Mouse (Mus musculus): Measurements from ENCODE around the gene Olfr70. TPM values are rescaled to one million over a fixed set of nuclear protein-coding genes. Genes with fewer than 3 reads are reported as not detected.

Gene Olfr70
- polyA plus RNA-seq, 1 experiment from 2014 or later: not detected

- H3K36me3 ChIP-seq: no peaks in the 10 kb centered on the region
- 0 out of 2 replicates have a peak, but pooled peaks have one; percentile 18 for ATAC-seq
These were observed 28.5 kb downstream of the Olfr70 start for GRCm38 (mm10) chr4:43672070-43672469.

DNA sequence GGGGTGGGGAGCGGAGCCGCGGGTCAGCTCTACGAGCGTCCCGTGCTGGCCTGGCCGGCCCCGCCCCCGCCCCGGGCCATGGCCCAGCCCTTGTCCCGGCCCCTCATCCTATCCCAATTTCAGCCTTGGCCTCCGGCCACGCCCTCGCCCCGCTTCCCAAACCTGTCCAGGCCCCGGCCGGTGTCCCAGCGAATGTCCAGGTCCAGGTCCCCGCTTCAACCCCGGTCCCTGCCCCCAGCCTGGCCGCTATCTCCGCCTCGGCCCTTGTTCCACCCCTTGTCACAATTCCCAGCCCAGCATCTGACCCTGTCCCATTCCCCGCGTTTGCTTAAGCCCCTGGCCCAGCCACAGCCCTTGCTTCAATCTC lies 31.2 kb downstream of the Olfr70 start:
- H3K27me3 ChIP-seq (replicated peaks): no peaks in the 10 kb centered on the region; the same call in 1 of the 2 replicates
- H3K4me3 ChIP-seq (replicated peaks): peak overlapping the region; percentile 85
- H3K4me2 ChIP-seq (replicated peaks): peak overlapping the region; percentile 94
- ATAC-seq: peak; percentile 86
- no peaks in the 10 kb centered on the region for H3K36me3 ChIP-seq
- 0% methylated on average over 23 of the region's 25 CpGs for WGBS
- no peaks in the 10 kb centered on the region for H3K9me3 ChIP-seq
- peak overlapping the region; percentile 90 for H3K9ac ChIP-seq
- H3K27ac ChIP-seq: 0 out of 2 replicates have a peak overlapping the region, but pooled peaks have one; percentile 17
- peaks cover 10% of the 10 kb centered on the region for H3K4me1 ChIP-seq (replicated peaks)

More at GRCm38 (mm10) chr4:43672070-43672469, 28.5 kb downstream of the Olfr70 start:
- Histone ChIP-seq H3K27ac (no peak overlapping the region), H3K4me2 (replicated peaks) (no peak overlapping the region), H3K9ac (no peak overlapping the region), H3K9me3 (no peaks in the 10 kb centered on the region), H3K4me1 (replicated peaks) (peaks cover 15% of the 10 kb centered on the region), H3K4me3 (replicated peaks) (no peak overlapping the region), H3K27me3 (replicated peaks) (no peaks in the 10 kb centered on the region; the same call in 1 of the 2 replicates)
- 13% methylated on average over 2 of the region's 2 CpGs for WGBS

DNA sequence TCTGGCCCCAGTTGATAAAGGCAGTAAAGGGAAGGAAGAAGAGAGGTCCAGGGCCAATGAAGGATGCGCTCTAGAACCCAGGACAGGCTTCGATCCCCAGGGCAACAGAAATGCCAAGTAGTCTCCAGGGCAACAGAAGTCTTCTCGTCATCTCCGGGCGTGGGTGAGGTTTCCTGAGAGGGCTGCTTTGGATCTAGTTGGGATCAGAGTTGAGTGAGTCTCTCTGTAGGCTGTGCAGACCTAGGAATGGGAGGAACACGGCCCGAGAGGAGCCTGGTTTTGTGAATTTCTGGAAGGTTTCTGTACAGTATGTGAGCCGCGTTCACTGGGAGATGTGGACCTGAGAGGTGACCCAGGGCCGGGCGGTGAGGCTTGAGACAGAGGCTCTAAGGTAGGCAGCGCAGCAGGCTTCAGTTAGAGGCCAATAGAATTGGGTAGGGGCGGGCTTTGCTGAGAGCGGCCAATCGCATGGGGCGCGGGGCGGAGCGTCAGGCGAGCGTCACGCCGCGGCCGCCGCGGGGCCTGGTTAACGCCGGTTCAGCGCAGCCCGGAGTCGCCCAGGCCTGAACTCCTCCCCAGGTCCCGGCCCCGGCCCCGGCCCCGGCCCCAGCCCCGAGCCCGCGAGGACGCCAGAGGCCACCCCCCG lies 31.7 kb downstream of the Olfr70 start, which contains the start of the genes Tmem8b and Fam221b:
Gene Tmem8b (plus strand): TSS at position 190 of the 646 bp plus-strand sequence.
Gene Fam221b (minus strand): TSS at position 364 of the 646 bp plus-strand sequence.
- no peaks in the 10 kb centered on the region for H3K36me3 ChIP-seq
- H3K27me3 ChIP-seq (replicated peaks): no peaks in the 10 kb centered on the region; the same call in 1 of the 2 replicates
- peaks cover 10% of the 10 kb centered on the region for H3K4me1 ChIP-seq (replicated peaks)
- 0 out of 2 replicates have a peak within 1 kb of the TSS, but pooled peaks have one; percentile 17 for H3K27ac ChIP-seq
- H3K9ac ChIP-seq: peak within 1 kb of the TSS; percentile 90
- peak within 1 kb of the TSS; percentile 94 for H3K4me2 ChIP-seq (replicated peaks)
- no peaks in the 10 kb centered on the region for H3K9me3 ChIP-seq
- ATAC-seq: peak; percentile 97
- H3K4me3 ChIP-seq (replicated peaks): peak within 1 kb of the TSS; percentile 85
- 2% methylated on average over 41 of the region's 41 CpGs for WGBS

- H3K9me3 ChIP-seq: no peaks in the 10 kb centered on the region
- 15% methylated on average over 4 of the region's 4 CpGs for WGBS
- no peak overlapping the region for H3K4me3 ChIP-seq (replicated peaks)
- no peaks in the 10 kb centered on the region for H3K36me3 ChIP-seq
- ATAC-seq: no peak
- H3K4me1 ChIP-seq (replicated peaks): peaks cover 10% of the 10 kb centered on the region
- H3K4me2 ChIP-seq (replicated peaks): no peak overlapping the region
- H3K9ac ChIP-seq: no peak overlapping the region
- H3K27me3 ChIP-seq (replicated peaks): peaks cover 3% of the 10 kb centered on the region; the same call in 1 of the 2 replicates
- no peak overlapping the region for H3K27ac ChIP-seq
These were observed 34.2 kb downstream of the Olfr70 start for GRCm38 (mm10) chr4:43666412-43666811.

- Histone ChIP-seq H3K27ac (no peak overlapping the region), H3K9me3 (no peaks in the 10 kb centered on the region), H3K4me3 (replicated peaks) (peak overlapping the region; percentile 88; the same call in 1 of the 2 replicates), H3K9ac (no peak overlapping the region), H3K4me2 (replicated peaks) (peak overlapping the region; percentile 56), H3K4me1 (replicated peaks) (0 out of 2 replicates have a peak, but pooled peaks cover 3% of the 10 kb centered on the region), H3K27me3 (replicated peaks) (no peaks in the 10 kb centered on the region), H3K36me3 (no peaks in the 10 kb centered on the region)
- ATAC-seq: no peak
- 52% methylated on average over 4 of the region's 4 CpGs for WGBS
These were observed 43.5 kb downstream of the Olfr70 start for GRCm38 (mm10) chr4:43657146-43657545.

DNA sequence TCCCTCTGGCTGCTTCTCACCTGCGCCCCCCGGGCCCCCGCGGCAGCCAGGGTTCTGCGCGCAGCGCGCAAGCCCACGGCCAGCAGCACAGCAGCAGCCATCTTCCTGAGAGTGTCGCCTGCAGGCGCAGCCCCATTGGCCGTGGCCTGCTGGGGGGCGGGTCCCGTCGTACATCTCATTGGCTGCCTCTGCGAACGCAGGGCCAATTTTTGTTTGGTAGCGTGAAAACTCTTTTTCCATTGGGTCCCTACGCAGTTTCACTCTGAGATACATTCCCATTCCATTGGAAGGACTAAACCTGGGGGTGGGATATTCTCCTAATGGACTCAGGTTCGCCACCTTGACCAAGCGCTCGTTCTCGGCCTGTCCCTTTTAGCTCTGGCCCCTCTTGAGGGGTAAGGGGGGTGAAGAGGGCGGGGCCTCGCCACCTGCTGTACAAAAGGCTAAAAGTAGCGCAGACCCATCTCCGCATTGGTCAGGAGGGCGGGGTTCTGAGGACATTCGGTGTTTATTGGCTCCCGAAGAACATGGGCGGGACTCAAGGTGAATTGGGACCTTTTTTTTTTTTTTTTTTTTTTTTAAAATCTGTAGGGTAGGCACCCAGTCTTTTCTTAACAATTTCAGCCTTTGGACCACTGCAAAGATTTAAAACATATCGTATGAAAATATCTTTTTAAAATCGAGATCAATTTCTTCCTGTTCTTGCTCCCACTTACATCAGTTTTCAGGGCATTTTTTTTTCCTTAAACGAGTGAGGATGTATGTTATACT lies 44.1 kb downstream of the Olfr70 start, which contains the start of gene Hint2:
Gene Hint2 (minus strand): TSS at position 128 of the 771 bp plus-strand sequence.
- ATAC-seq: peak; percentile 97
- Histone ChIP-seq H3K4me1 (replicated peaks) (0 out of 2 replicates have a peak, but pooled peaks cover 3% of the 10 kb centered on the region), H3K27me3 (replicated peaks) (no peaks in the 10 kb centered on the region), H3K4me2 (replicated peaks) (peak within 1 kb of the TSS; percentile 77), H3K36me3 (no peaks in the 10 kb centered on the region), H3K9me3 (no peaks in the 10 kb centered on the region), H3K4me3 (replicated peaks) (peak within 1 kb of the TSS; percentile 88), H3K9ac (peak within 1 kb of the TSS; percentile 89), H3K27ac (peak within 1 kb of the TSS; percentile 94)
- under 1% methylated on average over 34 of the region's 34 CpGs for WGBS

- peak; percentile 62 for ATAC-seq
- Histone ChIP-seq H3K36me3 (no peaks in the 10 kb centered on the region), H3K27me3 (replicated peaks) (no peaks in the 10 kb centered on the region), H3K4me2 (replicated peaks) (peak overlapping the region; percentile 77), H3K27ac (peak overlapping the region; percentile 94), H3K4me1 (replicated peaks) (0 out of 2 replicates have a peak, but pooled peaks cover 3% of the 10 kb centered on the region), H3K4me3 (replicated peaks) (peak overlapping the region; percentile 88), H3K9me3 (no peaks in the 10 kb centered on the region), H3K9ac (peak overlapping the region; percentile 89)
- WGBS: 5% methylated on average over 34 of the region's 34 CpGs
These were observed 44.8 kb downstream of the Olfr70 start for GRCm38 (mm10) chr4:43655656-43656338.

- Histone ChIP-seq H3K4me2 (replicated peaks) (peak within 1 kb of the TSS; percentile 46), H3K4me1 (replicated peaks) (0 out of 2 replicates have a peak, but pooled peaks cover 3% of the 10 kb centered on the region), H3K9ac (no peak within 1 kb of the TSS), H3K27me3 (replicated peaks) (no peaks in the 10 kb centered on the region), H3K9me3 (no peaks in the 10 kb centered on the region), H3K4me3 (replicated peaks) (peak within 1 kb of the TSS; percentile 16; the same call in 1 of the 2 replicates), H3K36me3 (peaks cover 4% of the 10 kb centered on the region), H3K27ac (no peak within 1 kb of the TSS)
- 13% methylated on average over 24 of the region's 24 CpGs for WGBS
- no peak for ATAC-seq
These were observed 47.2 kb downstream of the Olfr70 start, which contains the start of gene Spag8 for GRCm38 (mm10) chr4:43653161-43654015. Gene Spag8, minus strand, starts transcription at chr4:43653594.

DNA sequence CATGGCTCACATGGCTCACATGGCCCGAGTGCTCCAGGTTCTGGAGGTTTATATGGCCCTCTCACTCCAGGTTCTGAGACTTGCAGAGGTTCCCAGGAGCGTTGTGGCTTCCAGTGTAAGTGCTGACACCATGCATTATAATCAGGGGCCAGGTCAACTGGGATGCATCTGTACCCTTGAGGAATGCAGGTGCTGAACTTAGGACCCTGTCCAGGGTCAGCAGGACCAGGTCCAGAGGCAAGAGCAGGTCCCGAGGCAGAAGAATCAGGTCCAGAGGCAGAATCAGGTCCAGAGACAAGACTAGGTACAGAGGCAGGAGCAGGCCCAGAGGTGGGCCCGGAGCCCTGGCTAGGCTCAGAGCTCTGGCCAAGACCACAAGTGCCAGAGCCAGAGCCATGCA lies 47.9 kb downstream of the Olfr70 start:
- Histone ChIP-seq H3K27ac (no peak overlapping the region), H3K9me3 (no peaks in the 10 kb centered on the region), H3K4me3 (replicated peaks) (no peak overlapping the region), H3K4me2 (replicated peaks) (no peak overlapping the region), H3K4me1 (replicated peaks) (0 out of 2 replicates have a peak, but pooled peaks cover 3% of the 10 kb centered on the region), H3K27me3 (replicated peaks) (no peaks in the 10 kb centered on the region), H3K36me3 (peaks cover 4% of the 10 kb centered on the region), H3K9ac (no peak overlapping the region)
- 86% methylated on average over 4 of the region's 4 CpGs for whole genome bisulfite sequencing
- no peak for ATAC-seq

- Histone ChIP-seq H3K27ac (no peak overlapping the region), H3K27me3 (replicated peaks) (no peaks in the 10 kb centered on the region), H3K4me2 (replicated peaks) (no peak overlapping the region), H3K36me3 (peaks cover 4% of the 10 kb centered on the region), H3K4me1 (replicated peaks) (no peaks in the 10 kb centered on the region), H3K9me3 (no peaks in the 10 kb centered on the region), H3K9ac (no peak overlapping the region), H3K4me3 (replicated peaks) (no peak overlapping the region)
- 90% methylated on average over 3 of the region's 3 CpGs for WGBS
- no peak for ATAC-seq
These were observed 50.8 kb downstream of the Olfr70 start for GRCm38 (mm10) chr4:43649783-43650182.

All from intestine, embryonic 15.5 days (tissue).